Mouse (Mus musculus): ENCODE results near the gene Six4. TPM values are rescaled to one million over a fixed set of nuclear protein-coding genes. Genes with fewer than 3 reads are reported as not detected.

The Six4 gene
- polyA plus RNA-seq, 1 experiment, result 0.84 TPM

GRCm38 (mm10) chr12:73054576-73055185, 58.6 kb downstream of the Six4 start:
- TF ChIP-seq POLR2A (IDR thresholded peaks at IDR 0.05; ENCODE audit: extremely low read depth, insufficient read depth, low read length), result no peak
- TF ChIP-seq CTCF (IDR thresholded peaks at IDR 0.05; ENCODE audit: extremely low read depth, insufficient read depth, low read length), result no peak
- Histone ChIP-seq H3K27ac (ENCODE audit: insufficient read depth, low read length) (no peak overlapping the region), H3K4me3 (ENCODE audit: insufficient read depth, low read length) (no peak overlapping the region), H3K4me1 (ENCODE audit: control insufficient read depth, insufficient read depth, low read length) (no peaks in the 10 kb centered on the region)

GRCm38 (mm10) chr12:73053668-73054241, 59.5 kb downstream of the Six4 start, which contains the start of gene Six1:
TSS of gene Six1 (minus strand) at chr12:73053887.
- no peak within 1 kb of the TSS for H3K27ac ChIP-seq (ENCODE audit: insufficient read depth, low read length)
- TF ChIP-seq POLR2A (IDR thresholded peaks at IDR 0.05; ENCODE audit: extremely low read depth, insufficient read depth, low read length) (no peak), CTCF (IDR thresholded peaks at IDR 0.05; ENCODE audit: extremely low read depth, insufficient read depth, low read length) (no peak)
- peak within 1 kb of the TSS; percentile 24; the same call in 1 of the 2 replicates for H3K4me3 ChIP-seq (ENCODE audit: insufficient read depth, low read length)
- no peaks in the 10 kb centered on the region for H3K4me1 ChIP-seq (ENCODE audit: control insufficient read depth, insufficient read depth, low read length)

GRCm38 (mm10) chr12:73052651-73053591, 60.3 kb downstream of the Six4 start:
- Histone ChIP-seq H3K27ac (ENCODE audit: insufficient read depth, low read length) (no peak overlapping the region), H3K4me1 (ENCODE audit: control insufficient read depth, insufficient read depth, low read length) (no peaks in the 10 kb centered on the region), H3K4me3 (ENCODE audit: insufficient read depth, low read length) (no peak overlapping the region)
- TF ChIP-seq CTCF (IDR thresholded peaks at IDR 0.05; ENCODE audit: extremely low read depth, insufficient read depth, low read length) (no peak), POLR2A (IDR thresholded peaks at IDR 0.05; ENCODE audit: extremely low read depth, insufficient read depth, low read length) (no peak)

DNA sequence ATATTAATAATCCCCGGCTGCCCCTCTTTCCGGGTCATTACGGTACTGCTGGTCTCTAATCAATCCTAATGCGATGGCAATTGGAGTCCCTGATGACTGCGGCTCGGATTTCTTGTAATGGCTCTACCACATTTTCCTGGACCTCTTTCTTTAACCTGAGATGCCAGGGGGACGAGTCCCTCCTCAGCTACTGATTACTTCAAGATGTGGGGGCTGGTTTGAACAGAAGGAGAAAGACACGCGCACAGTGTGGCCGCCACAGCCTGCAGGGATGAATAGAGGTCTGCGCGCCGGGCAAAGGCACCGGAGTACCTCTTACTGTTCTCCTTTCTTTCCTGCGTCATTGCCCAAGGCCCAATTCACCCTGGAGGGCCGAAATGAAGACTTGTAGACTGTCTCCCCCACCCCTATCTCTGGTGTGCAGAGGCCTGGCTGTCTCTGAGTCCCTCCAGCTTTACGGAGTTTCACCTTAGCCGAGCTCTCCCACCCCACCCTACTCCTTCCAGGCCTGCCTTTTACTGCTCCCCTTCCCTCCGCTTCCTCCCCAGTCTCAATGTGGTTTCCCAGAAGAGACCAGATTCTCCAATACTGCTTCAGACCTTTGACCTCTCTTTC, 61.1 kb downstream of the Six4 start:
- H3K4me3 ChIP-seq (ENCODE audit: insufficient read depth, low read length), result no peak overlapping the region
- no peak overlapping the region for H3K27ac ChIP-seq (ENCODE audit: insufficient read depth, low read length)
- TF ChIP-seq CTCF (IDR thresholded peaks at IDR 0.05; ENCODE audit: extremely low read depth, insufficient read depth, low read length) (no peak), POLR2A (IDR thresholded peaks at IDR 0.05; ENCODE audit: extremely low read depth, insufficient read depth, low read length) (no peak)
- H3K4me1 ChIP-seq (ENCODE audit: control insufficient read depth, insufficient read depth, low read length), result no peaks in the 10 kb centered on the region

- Histone ChIP-seq H3K4me1 (ENCODE audit: control insufficient read depth, insufficient read depth, low read length) (no peaks in the 10 kb centered on the region), H3K27ac (ENCODE audit: insufficient read depth, low read length) (no peak overlapping the region), H3K4me3 (ENCODE audit: insufficient read depth, low read length) (no peak overlapping the region)
- no peak for TF ChIP-seq CTCF (IDR thresholded peaks at IDR 0.05; ENCODE audit: extremely low read depth, insufficient read depth, low read length)
Measured at GRCm38 (mm10) chr12:73050811-73051580, 62.3 kb downstream of the Six4 start.

DNA sequence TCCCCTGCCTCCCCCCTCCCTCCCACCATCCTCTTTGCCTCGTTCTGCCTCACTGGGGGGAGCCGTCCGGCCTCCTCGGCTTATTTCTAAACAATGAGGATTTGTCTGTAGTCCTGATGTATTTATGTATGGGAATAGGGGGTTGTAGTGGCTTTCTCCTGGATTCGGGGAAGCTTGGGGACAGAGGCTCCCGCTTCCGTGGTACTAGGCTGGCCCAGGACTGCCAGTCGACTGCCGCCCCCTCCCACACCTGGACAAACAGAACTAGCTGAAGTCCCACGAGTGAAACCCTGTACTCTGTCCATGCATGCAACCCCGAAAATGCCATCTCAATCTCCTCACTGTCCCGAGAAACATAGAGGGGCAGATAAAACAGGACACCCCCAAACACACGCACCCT, 63.0 kb downstream of the Six4 start:
- Histone ChIP-seq H3K27ac (ENCODE audit: insufficient read depth, low read length) (no peak overlapping the region), H3K4me1 (ENCODE audit: control insufficient read depth, insufficient read depth, low read length) (no peaks in the 10 kb centered on the region), H3K4me3 (ENCODE audit: insufficient read depth, low read length) (no peak overlapping the region)
- TF ChIP-seq POLR2A (IDR thresholded peaks at IDR 0.05; ENCODE audit: extremely low read depth, insufficient read depth, low read length) (no peak), CTCF (IDR thresholded peaks at IDR 0.05; ENCODE audit: extremely low read depth, insufficient read depth, low read length) (no peak)

Other genes starting within 250 kb of the Six4 start
- gene Six6, start 173.6 kb downstream of the Six4 start, polyA plus RNA-seq (2012; rRNA removed), result not detected in 2 replicates
- 25.3 and 27.4 TPM in 2 replicates for gene 4930447C04Rik, start 172.7 kb downstream of the Six4 start, polyA plus RNA-seq (2012; rRNA removed)
- gene Six1, start 59.6 kb downstream of the Six4 start, polyA plus RNA-seq (2012; rRNA removed), result 0.11 and 0.44 TPM in 2 replicates
- 15.3 and 16.9 TPM in 2 replicates for gene Mnat1, start 10.3 kb upstream of the Six4 start, polyA plus RNA-seq (2012; rRNA removed)
- gene Trmt5, start 173.3 kb upstream of the Six4 start, polyA plus RNA-seq (2012; rRNA removed), result 15.6 and 17.7 TPM in 2 replicates
- 23.0 and 25.9 TPM in 2 replicates for gene Slc38a6, start 173.3 kb upstream of the Six4 start, polyA plus RNA-seq (2012; rRNA removed)

Data from cortical plate, adult 2 months (tissue).